Mouse (Mus musculus) limb, embryonic 11.5 days (tissue): ENCODE results near the gene Gnb5. TPM values are rescaled to one million over a fixed set of nuclear protein-coding genes. Genes with fewer than 3 reads are reported as not detected.

ENCODE experiments used
- ATAC-seq: fragments of 200-750 bp; cut with Nextera tagmentation; 2 replicates; pipeline ENCODE4 v1.8.0; 2017; ENCODE audit warnings: low read depth; ENCODE audit not compliant: insufficient number of reproducible peaks, low FRiP score, low TSS enrichment
- DNase-seq: peaks from one replicate; pipeline ENCODE4 v3.0.0-alpha.2; 2015; ENCODE audit warnings: low spot score
- H3K27ac ChIP-seq: fragments of 300-500 bp; sonication (generic); replicated peaks from 2 replicates; pipeline ENCODE4 v1.5.1; 2014; ENCODE audit warnings: low read depth, mild to moderate bottlenecking, low read length
- H3K27me3 ChIP-seq: fragments of 300-500 bp; sonication (generic); 2 replicates; pipeline ENCODE4 v1.6.1; 2014; ENCODE audit warnings: mild to moderate bottlenecking, low read length, mixed read lengths; ENCODE audit not compliant: control insufficient read depth, insufficient read depth
- H3K36me3 ChIP-seq: fragments of 300-500 bp; sonication (generic); 2 replicates; pipeline ENCODE4 v1.6.1; 2014; ENCODE audit warnings: mild to moderate bottlenecking, low read length, moderate library complexity, mixed read lengths; ENCODE audit not compliant: control insufficient read depth, insufficient read depth
- H3K4me1 ChIP-seq: fragments of 300-500 bp; sonication (generic); 2 replicates; pipeline ENCODE4 v1.6.1; 2014; ENCODE audit warnings: low read length, mixed read lengths; ENCODE audit not compliant: control insufficient read depth, insufficient read depth
- H3K4me2 ChIP-seq: fragments of 300-500 bp; sonication (generic); 2 replicates; pipeline ENCODE4 v1.6.1; 2014; ENCODE audit warnings: low read depth, mild to moderate bottlenecking, moderate library complexity; ENCODE audit not compliant: severe bottlenecking
- H3K4me3 ChIP-seq: fragments of 300-500 bp; sonication (generic); 2 replicates; pipeline ENCODE4 v1.5.1; 2014; ENCODE audit warnings: low read depth, low read length
- H3K9ac ChIP-seq: fragments of 300-500 bp; sonication (generic); 2 replicates; pipeline ENCODE4 v1.6.1; 2014; ENCODE audit warnings: mild to moderate bottlenecking, low read length
- H3K9me3 ChIP-seq: fragments of 300-500 bp; sonication (generic); 2 replicates; pipeline ENCODE4 v1.6.1; 2016; ENCODE audit warnings: low read length; ENCODE audit not compliant: control insufficient read depth
- WGBS: fragments of 180-500 bp; shearing (Covaris S2); extraction: QIAGEN DNeasy Blood & Tissue Kit; methylation state at CpG from one replicate; pipeline ENCODE4 v1.1.7; 2014; 5-methylcytosine and 5-hydroxymethylcytosine counted together
- polyA plus RNA-seq: library from polyadenylated mRNA; unstranded; fragments of >200 nt; fragmentation: Nextera tagmentation; extraction: Ambion mirVana; gene quantifications from 2 replicates; pipeline ENCODE4 v1.2.1, GENCODE M21; 2014

The Gnb5 gene
- polyA plus RNA-seq, 1 experiment from 2014 or later = 23.0 TPM

- DNase-seq = no peak
- Histone ChIP-seq H3K27me3 (no peaks in the 10 kb centered on the region), H3K4me1 (no peaks in the 10 kb centered on the region), H3K4me2 (no peak overlapping the region), H3K9ac (no peak overlapping the region), H3K27ac (no peak overlapping the region), H3K9me3 (no peaks in the 10 kb centered on the region), H3K4me3 (no peak overlapping the region), H3K36me3 (no peaks in the 10 kb centered on the region)
- ATAC-seq = no peak
- WGBS = 77% methylated on average over 6 of the region's 6 CpGs
Measured at GRCm38 (mm10) chr9:75287636-75288035, 18.5 kb upstream of the Gnb5 start.

GRCm38 (mm10) chr9:75289545-75289944 lies 16.5 kb upstream of the Gnb5 start:
- no peak overlapping the region for H3K27ac ChIP-seq
- no peak for DNase-seq
- 49% methylated on average over 4 of the region's 4 CpGs for WGBS

GRCm38 (mm10) chr9:75299342-75299741 lies 6.7 kb upstream of the Gnb5 start:
- no peak overlapping the region for H3K4me2 ChIP-seq
- H3K4me1 ChIP-seq = no peaks in the 10 kb centered on the region
- no peak overlapping the region for H3K4me3 ChIP-seq
- no peak overlapping the region for H3K9ac ChIP-seq
- H3K27me3 ChIP-seq = no peaks in the 10 kb centered on the region
- no peaks in the 10 kb centered on the region for H3K36me3 ChIP-seq
- no peaks in the 10 kb centered on the region for H3K9me3 ChIP-seq
- H3K27ac ChIP-seq = no peak overlapping the region
- DNase-seq = no peak
- 74% methylated on average over 2 of the region's 2 CpGs for WGBS
- no peak for ATAC-seq

More at GRCm38 (mm10) chr9:75289545-75289944, 16.5 kb upstream of the Gnb5 start:
- no peaks in the 10 kb centered on the region for H3K36me3 ChIP-seq
- no peaks in the 10 kb centered on the region for H3K4me1 ChIP-seq
- no peak overlapping the region for H3K4me3 ChIP-seq
- H3K9me3 ChIP-seq = no peaks in the 10 kb centered on the region
- no peak overlapping the region for H3K4me2 ChIP-seq
- ATAC-seq = no peak
- H3K9ac ChIP-seq = no peak overlapping the region
- no peaks in the 10 kb centered on the region for H3K27me3 ChIP-seq

- H3K27me3 ChIP-seq = no peaks in the 10 kb centered on the region
- no peak overlapping the region for H3K9ac ChIP-seq
- WGBS = 85% methylated on average over 2 of the region's 2 CpGs
- no peak overlapping the region for H3K4me2 ChIP-seq
- ATAC-seq (no peak), DNase-seq (no peak)
- H3K36me3 ChIP-seq = no peaks in the 10 kb centered on the region
- H3K27ac ChIP-seq = no peak overlapping the region
- H3K4me3 ChIP-seq = no peak overlapping the region
- H3K9me3 ChIP-seq = no peaks in the 10 kb centered on the region
- H3K4me1 ChIP-seq = no peaks in the 10 kb centered on the region
Measured at GRCm38 (mm10) chr9:75303033-75303432, 3.1 kb upstream of the Gnb5 start.

GRCm38 (mm10) chr9:75303701-75304261 lies 2.3 kb upstream of the Gnb5 start:
- H3K9ac ChIP-seq = no peak overlapping the region
- no peak overlapping the region for H3K4me2 ChIP-seq
- no peak overlapping the region for H3K4me3 ChIP-seq
- no peaks in the 10 kb centered on the region for H3K9me3 ChIP-seq
- no peak for DNase-seq
- no peaks in the 10 kb centered on the region for H3K4me1 ChIP-seq
- WGBS = 29% methylated on average over 16 of the region's 16 CpGs
- no peaks in the 10 kb centered on the region for H3K27me3 ChIP-seq
- no peak overlapping the region for H3K27ac ChIP-seq
- no peaks in the 10 kb centered on the region for H3K36me3 ChIP-seq
- no peak for ATAC-seq

GRCm38 (mm10) chr9:75304286-75304685 lies 1.8 kb upstream of the Gnb5 start:
- H3K36me3 ChIP-seq = no peaks in the 10 kb centered on the region
- H3K27ac ChIP-seq = no peak overlapping the region
- DNase-seq = no peak
- no peak for ATAC-seq
- no peaks in the 10 kb centered on the region for H3K27me3 ChIP-seq
- H3K4me1 ChIP-seq = no peaks in the 10 kb centered on the region
- no peak overlapping the region for H3K4me3 ChIP-seq
- H3K9me3 ChIP-seq = no peaks in the 10 kb centered on the region
- H3K4me2 ChIP-seq = no peak overlapping the region
- WGBS = 39% methylated on average over 7 of the region's 7 CpGs
- H3K9ac ChIP-seq = no peak overlapping the region

- 86% methylated on average over 5 of the region's 5 CpGs for WGBS
- no peak overlapping the region for H3K9ac ChIP-seq
Measured at GRCm38 (mm10) chr9:75307015-75307414, 927 bp downstream of the Gnb5 start.

GRCm38 (mm10) chr9:75308621-75309020 lies 2.5 kb downstream of the Gnb5 start:
- ATAC-seq = no peak
- no peak overlapping the region for H3K4me2 ChIP-seq
- H3K9me3 ChIP-seq = no peaks in the 10 kb centered on the region
- no peaks in the 10 kb centered on the region for H3K27me3 ChIP-seq
- no peak for DNase-seq
- H3K4me3 ChIP-seq = no peak overlapping the region
- no peaks in the 10 kb centered on the region for H3K4me1 ChIP-seq
- H3K36me3 ChIP-seq = no peaks in the 10 kb centered on the region
- 74% methylated on average over 5 of the region's 5 CpGs for WGBS
- no peak overlapping the region for H3K9ac ChIP-seq
- no peak overlapping the region for H3K27ac ChIP-seq

More at GRCm38 (mm10) chr9:75307015-75307414, 927 bp downstream of the Gnb5 start:
- DNase-seq (no peak), ATAC-seq (no peak)
- no peaks in the 10 kb centered on the region for H3K36me3 ChIP-seq
- H3K27ac ChIP-seq = no peak overlapping the region
- H3K4me1 ChIP-seq = no peaks in the 10 kb centered on the region
- no peaks in the 10 kb centered on the region for H3K27me3 ChIP-seq
- H3K4me3 ChIP-seq = no peak overlapping the region
- no peak overlapping the region for H3K4me2 ChIP-seq
- H3K9me3 ChIP-seq = no peaks in the 10 kb centered on the region

GRCm38 (mm10) chr9:75312008-75312407 lies 5.9 kb downstream of the Gnb5 start:
- ATAC-seq (no peak), DNase-seq (peak; percentile 91)
- Histone ChIP-seq H3K27ac (no peak overlapping the region), H3K36me3 (no peaks in the 10 kb centered on the region), H3K9ac (no peak overlapping the region), H3K27me3 (no peaks in the 10 kb centered on the region), H3K4me1 (peaks cover 7% of the 10 kb centered on the region; the same call in 1 of the 2 replicates), H3K4me2 (no peak overlapping the region), H3K4me3 (no peak overlapping the region), H3K9me3 (no peaks in the 10 kb centered on the region)
- 16% methylated on average over 4 of the region's 4 CpGs for whole genome bisulfite sequencing
